Mouse (Mus musculus) C2C12 (cell line): ENCODE results near the gene Rbms3.

ENCODE experiments used
- CEBPB ChIP-seq: IDR thresholded peaks from one replicate; pipeline ENCODE4 v1.6.1; 2011; ENCODE audit warnings: low read depth, mild to moderate bottlenecking, control low read depth, moderate library complexity
- CTCF ChIP-seq: IDR thresholded peaks from one replicate; pipeline ENCODE4 v1.5.1; 2011; ENCODE audit not compliant: control insufficient read depth, insufficient read depth, insufficient read length
- MYOD1 ChIP-seq: IDR thresholded peaks from one replicate; pipeline ENCODE4 v1.6.1; 2011; ENCODE audit warnings: low read depth; ENCODE audit not compliant: control insufficient read depth, insufficient read length
- MYOG ChIP-seq: IDR thresholded peaks from one replicate; pipeline ENCODE4 v1.6.1; 2011; ENCODE audit not compliant: control insufficient read depth, insufficient read length; ENCODE audit errors: extremely low read depth

- TF ChIP-seq MYOD1, result no peak
- TF ChIP-seq MYOG, result no peak
- TF ChIP-seq CTCF, result no peak
- TF ChIP-seq CEBPB, result no peak
Observed at GRCm38 (mm10) chr9:117084471-117084870, 545.2 kb downstream of the Rbms3 start.
